Mouse (Mus musculus) MEL (cell line): Measurements from ENCODE around the gene Mdh2. TPM values are rescaled to one million over a fixed set of nuclear protein-coding genes. Genes with fewer than 3 reads are reported as not detected.

Experiments used
- DNase-seq: peaks from one replicate; pipeline ENCODE4 v3.0.0; 2011; ENCODE audit warnings: low read depth, low spot score
- H3K27ac ChIP-seq: 2 replicates; pipeline ENCODE4 v1.5.1; 2012; ENCODE audit warnings: low read depth, mild to moderate bottlenecking, control low read depth, low read length, moderate library complexity; ENCODE audit not compliant: control insufficient read depth
- H3K27me3 ChIP-seq, 2 experiments: fragments of 150-350 bp in 1 of 2; sonication (generic) in 1 of 2; 2 replicates each; pipeline ENCODE4 v1.6.1; 2012; ENCODE audit warnings: low read length in 2 of 2, mild to moderate bottlenecking in 2 of 2, improper control_type of control experiment in 1 of 2, moderate library complexity in 1 of 2; ENCODE audit not compliant: insufficient read depth in 2 of 2, control insufficient read depth in 1 of 2
- H3K36me3 ChIP-seq, 2 experiments: 2 replicates each; pipeline ENCODE4 v1.6.1; 2012 to 2014; ENCODE audit warnings: low read length in 2 of 2, improper control_type of control experiment in 1 of 2, inconsistent platforms in 1 of 2, mild to moderate bottlenecking in 1 of 2; ENCODE audit not compliant: insufficient read depth in 2 of 2, control insufficient read depth in 1 of 2
- H3K4me1 ChIP-seq, 2 experiments: fragments of 150-350 bp in 1 of 2; sonication (generic) in 1 of 2; 2 replicates each; pipeline ENCODE4 v1.6.1; 2012; ENCODE audit warnings: low read length in 2 of 2, improper control_type of control experiment in 1 of 2, mild to moderate bottlenecking in 1 of 2; ENCODE audit not compliant: insufficient read depth in 2 of 2, control insufficient read depth in 1 of 2
- H3K4me3 ChIP-seq, 2 experiments: fragments of 150-350 bp in 1 of 2; sonication (generic) in 1 of 2; 2 replicates each; pipeline ENCODE4 v1.5.1; 2012; ENCODE audit warnings: low read depth in 2 of 2, low read length in 2 of 2, mild to moderate bottlenecking in 2 of 2, moderate library complexity in 2 of 2, control low read depth in 1 of 2, improper control_type of control experiment in 1 of 2; ENCODE audit not compliant: control insufficient read depth in 1 of 2, insufficient read depth in 1 of 2
- H3K79me2 ChIP-seq: 2 replicates; pipeline ENCODE4 v1.6.1; 2012; ENCODE audit warnings: mild to moderate bottlenecking, low read length, moderate library complexity; ENCODE audit not compliant: control insufficient read depth, poor library complexity, insufficient read depth
- H3K9ac ChIP-seq: 2 replicates; pipeline ENCODE4 v1.6.1; 2012; ENCODE audit warnings: low read depth, mild to moderate bottlenecking, control low read depth, low read length, moderate library complexity; ENCODE audit not compliant: control insufficient read depth, poor library complexity, severe bottlenecking
- H3K9me3 ChIP-seq: fragments of 150-350 bp; sonication (generic); replicated peaks from 2 replicates; pipeline ENCODE4 v1.6.1; 2012; ENCODE audit warnings: mild to moderate bottlenecking, low read length, improper control_type of control experiment, moderate library complexity; ENCODE audit not compliant: insufficient read depth
- CHD1 ChIP-seq: IDR thresholded peaks from 2 replicates; pipeline ENCODE4 v1.6.1; 2012; ENCODE audit warnings: low read depth, mild to moderate bottlenecking, inconsistent platforms, low read length, improper control_type of control experiment
- CTCF ChIP-seq, 3 experiments: IDR thresholded peaks in 2 of 3; conservative IDR thresholded peaks in 1 of 3; 2 replicates each; pipeline ENCODE4 v1.5.1; 2011 to 2012; ENCODE audit warnings: low read length in 3 of 3, low read depth in 2 of 3, mild to moderate bottlenecking in 2 of 3, improper control_type of control experiment in 1 of 3, inconsistent platforms in 1 of 3, mixed read lengths in 1 of 3, moderate library complexity in 1 of 3; ENCODE audit not compliant: control insufficient read depth in 1 of 3, insufficient read depth in 1 of 3, poor library complexity in 1 of 3, severe bottlenecking in 1 of 3
- ELF1 ChIP-seq: IDR thresholded peaks from 2 replicates; pipeline ENCODE4 v1.6.1; 2014; ENCODE audit warnings: low read depth, mild to moderate bottlenecking, inconsistent platforms, low read length, improper control_type of control experiment, moderate library complexity
- EP300 ChIP-seq, 2 experiments: IDR thresholded peaks; 2 replicates each; pipeline ENCODE4 v1.6.1; 2011; ENCODE audit warnings: improper control_type of control experiment in 2 of 2, low read length in 2 of 2, low read depth in 1 of 2, mild to moderate bottlenecking in 1 of 2
- MAFK ChIP-seq: IDR thresholded peaks from 2 replicates; pipeline ENCODE4 v1.6.1; 2011; ENCODE audit warnings: low read depth, mild to moderate bottlenecking, low read length, improper control_type of control experiment, borderline replicate concordance
- MAZ ChIP-seq: IDR thresholded peaks from 2 replicates; pipeline ENCODE4 v1.6.1; 2012; ENCODE audit warnings: low read depth, mild to moderate bottlenecking, inconsistent platforms, low read length, improper control_type of control experiment
- NELFE ChIP-seq: IDR thresholded peaks from 2 replicates; pipeline ENCODE4 v1.6.1; 2011; ENCODE audit warnings: low read depth, low read length, improper control_type of control experiment
- NRF1 ChIP-seq: IDR thresholded peaks from 2 replicates; pipeline ENCODE4 v1.6.1; 2014; ENCODE audit warnings: low read depth, mild to moderate bottlenecking, inconsistent platforms, low read length, improper control_type of control experiment, moderate library complexity; ENCODE audit not compliant: poor library complexity, insufficient read depth, severe bottlenecking
- RAD21 ChIP-seq: IDR thresholded peaks from 2 replicates; pipeline ENCODE4 v1.6.1; 2011; ENCODE audit warnings: mild to moderate bottlenecking, low read depth, low read length, improper control_type of control experiment
- SMC3 ChIP-seq: IDR thresholded peaks from 2 replicates; pipeline ENCODE4 v1.6.1; 2011; ENCODE audit warnings: low read depth, low read length, improper control_type of control experiment
- TAL1 ChIP-seq: IDR thresholded peaks from 2 replicates; pipeline ENCODE4 v1.6.1; 2012; ENCODE audit warnings: mild to moderate bottlenecking, inconsistent platforms, low read length, moderate library complexity, mixed read lengths
- TBP ChIP-seq: IDR thresholded peaks from 2 replicates; pipeline ENCODE4 v1.8.0; 2011; ENCODE audit warnings: low read depth, low read length, improper control_type of control experiment
- ZMIZ1 ChIP-seq: IDR thresholded peaks from 2 replicates; pipeline ENCODE4 v1.6.1; 2012; ENCODE audit warnings: low read depth, mild to moderate bottlenecking, inconsistent platforms, low read length, improper control_type of control experiment, moderate library complexity
- polyA plus RNA-seq, 2 experiments: library from polyadenylated mRNA; stranded (reverse) in 1 of 2; unstranded in 1 of 2; fragments of >175 nt in 1 of 2; fragments of >200 nt in 1 of 2; gene quantifications; 2 replicates each; pipeline versions ENCODE4 v1.2.1 to v1.2.4; 2012; ENCODE audit warnings: low replicate concordance in 2 of 2, low read depth in 1 of 2; ENCODE audit not compliant: insufficient read length in 2 of 2, insufficient read depth in 1 of 2, missing spikeins in 1 of 2
- total RNA-seq: library from RNA; depleted of rRNA; stranded (reverse); fragments of 300-350 nt; gene quantifications from 2 replicates; pipeline ENCODE4 v1.2.3, GENCODE M21; 2012

Mdh2 gene
- total and polyA plus RNA-seq, 3 experiments, result 207 to 1,097 (median 465) TPM

DNA sequence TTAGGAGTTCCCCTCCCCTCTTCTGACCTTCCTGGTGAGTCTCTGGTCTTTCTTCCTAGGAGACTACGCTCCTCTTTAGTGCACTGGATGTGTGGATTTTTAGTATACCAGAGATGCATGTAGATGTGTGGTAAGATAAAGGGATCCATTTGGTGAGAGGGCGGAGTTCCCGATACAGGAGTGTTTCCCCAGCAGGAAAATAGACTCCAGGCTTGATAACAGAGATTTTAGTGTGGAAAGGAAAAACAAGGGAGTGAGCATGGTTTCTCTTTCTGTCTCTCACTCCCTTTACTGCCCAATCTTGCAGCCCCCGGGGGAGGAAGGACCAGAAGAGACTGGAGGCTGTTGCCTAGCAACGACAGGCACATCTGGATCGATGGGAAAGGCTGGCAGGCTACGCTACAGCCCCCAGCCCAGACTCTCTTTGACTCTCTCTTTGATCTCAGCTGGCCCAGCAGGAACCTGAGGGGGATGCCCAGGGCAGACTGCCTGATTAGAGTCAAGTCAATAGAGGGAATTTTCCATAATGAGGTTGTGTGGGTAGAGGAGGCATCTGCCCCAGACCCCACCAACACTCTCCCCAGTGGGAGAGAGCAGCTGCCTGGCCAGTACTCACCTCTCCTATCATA, 44.1 kb downstream of the Mdh2 start:
- no peaks in the 10 kb centered on the region for H3K36me3 ChIP-seq
- TF ChIP-seq MAZ, result no peak
- H3K4me1 ChIP-seq, result no peaks in the 10 kb centered on the region

DNA sequence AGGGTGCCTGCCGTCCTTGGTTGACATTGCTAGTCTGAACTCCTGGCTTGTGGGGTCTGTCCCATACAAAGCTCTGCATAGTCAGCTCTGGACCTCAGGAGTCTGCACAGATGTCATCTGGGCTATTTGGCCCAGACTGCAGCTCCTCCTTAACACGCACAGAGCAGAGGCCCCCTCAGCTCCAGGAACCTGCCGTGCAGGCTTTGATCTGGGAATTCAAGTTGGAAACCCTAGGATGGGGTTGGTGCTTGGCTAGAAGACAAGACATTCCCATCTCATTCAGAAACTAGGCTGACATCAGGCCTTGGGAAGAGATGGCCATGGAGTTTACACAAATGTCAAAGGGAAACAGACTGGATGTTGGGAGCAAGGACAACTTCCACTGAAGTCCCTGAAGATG, 46.2 kb downstream of the Mdh2 start:
- no peaks in the 10 kb centered on the region for H3K79me2 ChIP-seq
- no peak overlapping the region for H3K4me3 ChIP-seq
- no peak for TF ChIP-seq TAL1
- TF ChIP-seq CHD1, result no peak
- TF ChIP-seq RAD21, result no peak
- TF ChIP-seq SMC3, result no peak
- TF ChIP-seq ELF1, result no peak
- no peak for TF ChIP-seq TBP
- no peak for TF ChIP-seq CTCF (IDR thresholded peaks at IDR 0.05 in 2 of 3, conservative IDR thresholded peaks at IDR 0.05 in 1 of 3; ENCODE audit: control insufficient read depth in 1 of 3, insufficient read depth in 1 of 3, low read depth in 2 of 3, low read length in 3 of 3, poor library complexity in 1 of 3, severe bottlenecking in 1 of 3)
- TF ChIP-seq, all 39 proteins: peak for 0
- Histone ChIP-seq H3K36me3 (no peaks in the 10 kb centered on the region), H3K4me1 (no peaks in the 10 kb centered on the region), H3K27ac (no peak overlapping the region), H3K9me3 (no peaks in the 10 kb centered on the region), H3K27me3 (peaks cover 3 to 21% of the 10 kb centered on the region in 2 experiments), H3K9ac (no peak overlapping the region)
- no peak for DNase-seq

More for the DNA sequence above, 44.1 kb downstream of the Mdh2 start:
- Histone ChIP-seq H3K79me2 (no peaks in the 10 kb centered on the region), H3K9ac (no peak overlapping the region), H3K27me3 (peaks cover 0 to 20% of the 10 kb centered on the region in 2 experiments), H3K4me3 (no peak overlapping the region), H3K27ac (no peak overlapping the region), H3K9me3 (no peaks in the 10 kb centered on the region)
- DNase-seq, result no peak

DNA sequence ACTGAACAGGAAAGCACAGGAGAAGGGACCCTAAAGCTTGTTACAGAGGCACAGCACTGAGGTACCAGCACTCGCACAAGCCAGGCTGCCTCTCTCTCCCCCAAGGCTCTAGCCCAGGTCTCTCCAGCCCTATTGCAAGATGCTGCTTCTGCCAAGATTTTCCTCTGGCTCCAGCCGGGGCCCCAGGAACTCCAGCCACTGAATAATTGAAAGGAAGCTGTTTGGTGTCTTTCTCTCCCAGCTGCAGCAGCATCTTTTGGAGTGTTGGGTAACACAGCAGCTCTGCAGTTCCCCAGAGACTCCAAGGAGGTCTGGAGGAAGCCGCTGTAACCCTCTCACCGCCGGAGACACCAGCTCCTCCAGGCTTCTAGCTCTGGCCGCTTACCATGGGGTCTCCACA, 47.9 kb downstream of the Mdh2 start:
- Histone ChIP-seq H3K79me2 (no peaks in the 10 kb centered on the region), H3K27me3 (peaks cover 3 to 16% of the 10 kb centered on the region in 2 experiments; a peak in 3 of 4 replicates), H3K36me3 (no peaks in the 10 kb centered on the region), H3K4me3 (no peak overlapping the region), H3K9me3 (no peaks in the 10 kb centered on the region), H3K9ac (no peak overlapping the region), H3K4me1 (no peaks in the 10 kb centered on the region), H3K27ac (no peak overlapping the region)
- TF ChIP-seq ZMIZ1 (no peak), TAL1 (no peak), MAFK (no peak), NELFE (no peak), NRF1 (no peak), EP300 (IDR thresholded peaks at IDR 0.05; ENCODE audit: low read depth in 1 of 2, low read length in 2 of 2) (no peak)
- no peak for DNase-seq
